Mouse (Mus musculus) neural tube, embryonic 11.5 days (tissue): ENCODE results near the gene Tbc1d20. TPM values are rescaled to one million over a fixed set of nuclear protein-coding genes. Genes with fewer than 3 reads are reported as not detected.
A peak's percentile ranks its signal among the peaks of the same experiment; 100 is the strongest.

Experiments used
- ATAC-seq: fragments of 200-750 bp; cut with Nextera tagmentation; 2 replicates; pipeline ENCODE4 v1.8.0; 2017; ENCODE audit warnings: moderate number of reproducible peaks, mild to moderate bottlenecking, moderate TSS enrichment, moderate library complexity; ENCODE audit not compliant: insufficient read depth, low FRiP score, low TSS enrichment
- DNase-seq: peaks from one replicate; pipeline ENCODE4 v3.0.0-alpha.2; 2015; ENCODE audit warnings: low spot score
- H3K27ac ChIP-seq: fragments of 300-500 bp; sonication (generic); 2 replicates; pipeline ENCODE4 v1.5.1; 2014; ENCODE audit warnings: low read depth, mild to moderate bottlenecking, low read length
- H3K27me3 ChIP-seq: fragments of 300-500 bp; sonication (generic); 2 replicates; pipeline ENCODE4 v1.6.1; 2014; ENCODE audit warnings: mild to moderate bottlenecking, low read length, mixed read lengths; ENCODE audit not compliant: control insufficient read depth, insufficient read depth
- H3K36me3 ChIP-seq: fragments of 300-500 bp; sonication (generic); 2 replicates; pipeline ENCODE4 v1.6.1; 2014; ENCODE audit warnings: mild to moderate bottlenecking, low read length, moderate library complexity, mixed read lengths; ENCODE audit not compliant: control insufficient read depth, insufficient read depth
- H3K4me1 ChIP-seq: fragments of 300-500 bp; sonication (generic); 2 replicates; pipeline ENCODE4 v1.6.1; 2014; ENCODE audit warnings: low read length, mixed read lengths; ENCODE audit not compliant: control insufficient read depth, insufficient read depth
- H3K4me2 ChIP-seq: fragments of 300-500 bp; sonication (generic); 2 replicates; pipeline ENCODE4 v1.6.1; 2014; ENCODE audit warnings: low read depth, mild to moderate bottlenecking, moderate library complexity
- H3K4me3 ChIP-seq: fragments of 300-500 bp; sonication (generic); 2 replicates; pipeline ENCODE4 v1.5.1; 2014; ENCODE audit warnings: low read depth, low read length
- H3K9ac ChIP-seq: fragments of 300-500 bp; sonication (generic); 2 replicates; pipeline ENCODE4 v1.6.1; 2014; ENCODE audit warnings: mild to moderate bottlenecking, low read length
- H3K9me3 ChIP-seq: fragments of 300-500 bp; sonication (generic); 2 replicates; pipeline ENCODE4 v1.6.1; 2016; ENCODE audit warnings: low read length; ENCODE audit not compliant: control insufficient read depth
- WGBS: fragments of 180-500 bp; shearing (Covaris S2); extraction: QIAGEN DNeasy Blood & Tissue Kit; methylation state at CpG from one replicate; pipeline ENCODE4 v1.1.7; 2014; 5-methylcytosine and 5-hydroxymethylcytosine counted together
- polyA plus RNA-seq: library from polyadenylated mRNA; unstranded; fragments of >200 nt; fragmentation: Nextera tagmentation; extraction: Ambion mirVana; gene quantifications from 2 replicates; pipeline ENCODE4 v1.2.1, GENCODE M21; 2014

Gene Tbc1d20
- polyA plus RNA-seq, 1 experiment from 2014 or later: 30.0 TPM

- H3K27me3 ChIP-seq: no peaks in the 10 kb centered on the region
- peaks cover 8% of the 10 kb centered on the region; the same call in 1 of the 2 replicates for H3K4me1 ChIP-seq
- no peak overlapping the region for H3K27ac ChIP-seq
- H3K9ac ChIP-seq: no peak overlapping the region
- WGBS: 63% methylated on average over 2 of the region's 2 CpGs
- DNase-seq (no peak), ATAC-seq (no peak)
- H3K9me3 ChIP-seq: no peaks in the 10 kb centered on the region
- H3K36me3 ChIP-seq: no peaks in the 10 kb centered on the region
- H3K4me3 ChIP-seq: no peak overlapping the region
- no peak overlapping the region for H3K4me2 ChIP-seq
These were observed 1.2 kb upstream of the Tbc1d20 start for GRCm38 (mm10) chr2:152292475-152292874.

GRCm38 (mm10) chr2:152293179-152293726, 375 bp upstream of the Tbc1d20 start:
- DNase-seq (no peak), ATAC-seq (peak; percentile 68)
- H3K36me3 ChIP-seq: no peaks in the 10 kb centered on the region
- no peak overlapping the region for H3K9ac ChIP-seq
- H3K27me3 ChIP-seq: no peaks in the 10 kb centered on the region
- peak overlapping the region; percentile 85 for H3K4me3 ChIP-seq
- WGBS: under 1% methylated on average over 15 of the region's 15 CpGs
- peak overlapping the region; percentile 70 for H3K4me2 ChIP-seq
- no peaks in the 10 kb centered on the region for H3K9me3 ChIP-seq
- H3K27ac ChIP-seq: no peak overlapping the region
- H3K4me1 ChIP-seq: peaks cover 8% of the 10 kb centered on the region; the same call in 1 of the 2 replicates

- no peaks in the 10 kb centered on the region for H3K27me3 ChIP-seq
- ATAC-seq (no peak), DNase-seq (no peak)
- peak overlapping the region; percentile 86 for H3K9ac ChIP-seq
- no peaks in the 10 kb centered on the region for H3K36me3 ChIP-seq
- H3K27ac ChIP-seq: no peak overlapping the region
- peaks cover 8% of the 10 kb centered on the region; the same call in 1 of the 2 replicates for H3K4me1 ChIP-seq
- 37% methylated on average over 5 of the region's 5 CpGs for WGBS
- peak overlapping the region; percentile 85 for H3K4me3 ChIP-seq
- no peaks in the 10 kb centered on the region for H3K9me3 ChIP-seq
- peak overlapping the region; percentile 70 for H3K4me2 ChIP-seq
These were observed 913 bp downstream of the Tbc1d20 start for GRCm38 (mm10) chr2:152294541-152294940.

GRCm38 (mm10) chr2:152302862-152303261, 9.2 kb downstream of the Tbc1d20 start:
- Histone ChIP-seq H3K4me3 (no peak overlapping the region), H3K9me3 (no peaks in the 10 kb centered on the region), H3K4me1 (no peaks in the 10 kb centered on the region), H3K36me3 (peaks cover 13% of the 10 kb centered on the region), H3K9ac (no peak overlapping the region), H3K27ac (no peak overlapping the region), H3K4me2 (no peak overlapping the region), H3K27me3 (no peaks in the 10 kb centered on the region)
- DNase-seq (no peak), ATAC-seq (no peak)
- WGBS: 84% methylated on average over 2 of the region's 2 CpGs

- Histone ChIP-seq H3K4me2 (no peak overlapping the region), H3K36me3 (peaks cover 20% of the 10 kb centered on the region), H3K27me3 (no peaks in the 10 kb centered on the region), H3K4me3 (no peak overlapping the region), H3K9me3 (no peaks in the 10 kb centered on the region), H3K27ac (no peak overlapping the region), H3K9ac (no peak overlapping the region), H3K4me1 (no peaks in the 10 kb centered on the region)
- DNase-seq (no peak), ATAC-seq (no peak)
- 43% methylated on average over 5 of the region's 5 CpGs for WGBS
These were observed 10.2 kb downstream of the Tbc1d20 start for GRCm38 (mm10) chr2:152303781-152304180.

GRCm38 (mm10) chr2:152305480-152305879, 11.9 kb downstream of the Tbc1d20 start:
- peaks cover 23% of the 10 kb centered on the region for H3K36me3 ChIP-seq

GRCm38 (mm10) chr2:152307186-152307585, 13.6 kb downstream of the Tbc1d20 start:
- Histone ChIP-seq H3K9ac (no peak overlapping the region), H3K4me3 (no peak overlapping the region), H3K4me2 (no peak overlapping the region), H3K27me3 (no peaks in the 10 kb centered on the region), H3K27ac (no peak overlapping the region), H3K9me3 (no peaks in the 10 kb centered on the region), H3K36me3 (peaks cover 26% of the 10 kb centered on the region), H3K4me1 (no peaks in the 10 kb centered on the region)
- DNase-seq (no peak), ATAC-seq (no peak)
- 92% methylated on average over 3 of the region's 3 CpGs for WGBS

More at GRCm38 (mm10) chr2:152305480-152305879, 11.9 kb downstream of the Tbc1d20 start:
- Histone ChIP-seq H3K4me2 (no peak overlapping the region), H3K4me3 (no peak overlapping the region), H3K4me1 (no peaks in the 10 kb centered on the region), H3K9ac (no peak overlapping the region), H3K27ac (no peak overlapping the region), H3K27me3 (no peaks in the 10 kb centered on the region), H3K9me3 (no peaks in the 10 kb centered on the region)
- ATAC-seq: no peak
- DNase-seq: no peak
- WGBS: 98% methylated on average over 6 of the region's 6 CpGs

- H3K27ac ChIP-seq: no peak overlapping the region
- ATAC-seq (no peak), DNase-seq (no peak)
- H3K27me3 ChIP-seq: no peaks in the 10 kb centered on the region
- no peaks in the 10 kb centered on the region for H3K4me1 ChIP-seq
- H3K4me3 ChIP-seq: no peak overlapping the region
- no peak overlapping the region for H3K9ac ChIP-seq
- WGBS: 94% methylated on average over 7 of the region's 7 CpGs
- peaks cover 19% of the 10 kb centered on the region for H3K36me3 ChIP-seq
- H3K4me2 ChIP-seq: no peak overlapping the region
- H3K9me3 ChIP-seq: no peaks in the 10 kb centered on the region
These were observed 19.4 kb downstream of the Tbc1d20 start for GRCm38 (mm10) chr2:152312996-152313395.

GRCm38 (mm10) chr2:152313926-152314325, 20.3 kb downstream of the Tbc1d20 start:
- 92% methylated on average over 6 of the region's 6 CpGs for WGBS
- peaks cover 19% of the 10 kb centered on the region for H3K36me3 ChIP-seq

More at GRCm38 (mm10) chr2:152313926-152314325, 20.3 kb downstream of the Tbc1d20 start:
- no peak overlapping the region for H3K4me2 ChIP-seq
- H3K4me3 ChIP-seq: no peak overlapping the region
- ATAC-seq: no peak
- H3K9ac ChIP-seq: no peak overlapping the region
- H3K4me1 ChIP-seq: no peaks in the 10 kb centered on the region
- H3K27me3 ChIP-seq: no peaks in the 10 kb centered on the region
- no peaks in the 10 kb centered on the region for H3K9me3 ChIP-seq
- DNase-seq: no peak
- H3K27ac ChIP-seq: no peak overlapping the region
